Mouse (Mus musculus): Measurements from ENCODE around the gene Dnaic1.

Gene Dnaic1

DNA sequence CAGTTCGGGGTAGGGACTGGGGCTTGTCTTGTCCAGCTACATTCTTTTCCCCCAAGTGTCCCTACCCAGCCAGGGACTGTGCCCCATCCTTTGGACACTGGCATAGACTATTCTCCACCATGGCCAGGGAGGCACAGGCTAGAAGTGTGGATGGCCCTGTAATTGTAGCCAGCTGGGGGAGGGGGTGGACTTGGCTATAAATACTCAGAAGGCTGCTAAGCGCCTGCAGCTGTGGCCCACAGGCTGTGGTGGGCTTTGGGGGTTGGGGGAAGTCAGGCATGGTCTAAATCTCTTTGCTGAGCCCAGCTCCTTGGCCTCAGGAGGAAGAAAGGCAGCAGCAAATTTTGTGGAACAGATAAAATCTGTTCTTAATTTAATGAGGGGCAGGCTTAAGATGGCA is 66.3 kb downstream of the Dnaic1 start:
- no peak for DNase-seq (ENCODE audit: low spot score)

DNA sequence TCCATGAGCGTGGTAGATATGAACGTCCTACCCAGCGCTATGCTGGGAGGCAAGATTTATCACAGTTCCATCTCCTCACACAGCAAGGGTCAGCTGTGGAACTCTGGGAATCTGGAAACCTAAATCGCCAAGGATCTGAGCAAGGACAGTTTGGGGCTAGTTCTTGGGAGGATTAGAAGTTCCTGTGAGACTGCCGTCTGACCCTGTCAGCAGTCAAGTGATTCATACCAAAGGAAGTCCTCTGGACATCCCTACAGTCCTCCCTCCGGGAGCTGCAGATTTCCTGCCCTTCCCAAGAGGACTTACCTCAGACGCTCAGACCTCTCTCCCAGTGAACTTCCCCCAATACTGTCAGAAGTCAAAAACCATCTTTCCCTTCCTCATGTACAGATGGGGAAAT is 66.8 kb downstream of the Dnaic1 start:
- no peak for DNase-seq (ENCODE audit: low spot score)

DNA sequence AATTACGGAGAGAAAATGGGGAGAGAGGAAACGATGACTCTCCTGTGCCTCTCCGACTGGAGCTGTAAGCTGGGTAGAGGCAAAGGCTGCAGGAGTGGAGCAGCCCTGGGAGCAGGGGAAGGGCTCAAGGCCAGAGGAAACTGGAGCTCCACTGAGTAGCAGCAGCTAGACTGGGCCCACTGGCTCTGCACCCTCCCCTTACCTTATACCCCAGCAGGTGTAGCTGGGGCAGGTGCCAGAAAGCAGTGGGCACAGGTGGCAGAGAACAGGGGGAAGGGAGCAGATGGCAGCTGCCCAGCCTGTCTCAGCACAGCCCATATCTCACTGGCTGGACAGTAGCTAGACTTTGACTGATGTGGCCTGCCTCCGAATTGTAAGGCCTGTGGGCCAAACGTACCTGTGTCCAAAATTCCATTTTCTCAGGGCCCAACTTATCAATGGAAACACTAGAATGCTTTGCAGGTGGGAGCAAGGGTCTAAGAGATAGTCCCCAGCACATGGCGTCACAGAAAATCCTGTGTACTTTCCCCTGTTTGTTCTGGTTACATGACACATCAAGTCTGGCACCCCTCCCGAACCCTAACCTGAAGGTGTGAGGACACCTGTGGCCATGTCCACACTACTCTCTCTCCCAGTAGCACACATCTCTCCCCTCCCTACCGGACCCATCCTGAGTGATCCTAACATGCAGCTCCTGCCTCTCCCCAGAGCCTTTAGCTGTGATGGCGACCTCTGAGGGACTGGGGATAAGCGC is 67.5 kb downstream of the Dnaic1 start:
- DNase-seq (ENCODE audit: low spot score), result no peak

DNA sequence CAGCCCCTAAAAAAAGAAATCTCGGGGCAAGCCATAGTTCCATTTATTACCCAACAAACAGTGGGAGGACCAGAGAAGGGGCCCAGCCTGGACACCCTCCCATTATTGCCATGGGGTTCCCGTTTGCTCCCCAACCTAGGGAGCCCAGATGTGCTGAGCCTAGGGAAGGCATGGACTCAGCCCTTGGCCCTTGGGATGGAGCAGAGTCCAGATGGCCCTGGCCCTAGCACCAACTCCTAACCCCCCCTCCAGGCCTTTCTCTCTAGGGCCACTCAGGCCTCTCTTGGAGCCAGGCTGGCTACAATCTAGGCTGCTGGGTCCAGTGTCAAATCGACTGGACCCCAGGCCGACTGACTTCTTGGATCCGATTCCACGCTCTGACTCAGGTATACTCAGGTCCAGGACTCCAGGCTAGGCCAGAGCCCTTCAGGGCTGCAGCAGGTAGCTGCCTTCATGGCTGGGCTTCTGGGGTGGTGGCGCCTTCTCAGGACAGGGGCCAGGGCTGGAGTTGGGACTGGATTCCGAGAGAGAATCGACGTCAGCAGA is 68.7 kb downstream of the Dnaic1 start:
- no peak for DNase-seq (ENCODE audit: low spot score)

DNA sequence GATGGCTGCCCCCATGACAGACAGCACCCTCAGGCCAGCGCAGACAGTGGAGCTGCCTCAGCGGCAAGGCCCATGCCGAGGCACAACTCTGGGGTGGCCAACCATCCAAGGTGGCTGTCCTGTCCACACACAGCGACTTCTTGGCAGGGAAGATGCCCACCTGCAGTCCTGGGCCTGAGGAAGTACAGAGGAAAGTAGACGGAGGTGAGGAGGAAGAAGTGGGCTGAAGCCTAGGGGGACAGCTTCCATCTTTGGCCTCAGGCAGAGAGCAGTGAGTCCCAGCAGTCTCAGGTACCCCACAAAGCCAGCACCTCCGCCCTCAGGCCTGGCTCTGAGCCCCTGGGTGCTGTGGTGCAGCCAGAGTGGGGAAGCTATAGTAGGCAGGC is 69.2 kb downstream of the Dnaic1 start:
- no peak for DNase-seq (ENCODE audit: low spot score)

DNA sequence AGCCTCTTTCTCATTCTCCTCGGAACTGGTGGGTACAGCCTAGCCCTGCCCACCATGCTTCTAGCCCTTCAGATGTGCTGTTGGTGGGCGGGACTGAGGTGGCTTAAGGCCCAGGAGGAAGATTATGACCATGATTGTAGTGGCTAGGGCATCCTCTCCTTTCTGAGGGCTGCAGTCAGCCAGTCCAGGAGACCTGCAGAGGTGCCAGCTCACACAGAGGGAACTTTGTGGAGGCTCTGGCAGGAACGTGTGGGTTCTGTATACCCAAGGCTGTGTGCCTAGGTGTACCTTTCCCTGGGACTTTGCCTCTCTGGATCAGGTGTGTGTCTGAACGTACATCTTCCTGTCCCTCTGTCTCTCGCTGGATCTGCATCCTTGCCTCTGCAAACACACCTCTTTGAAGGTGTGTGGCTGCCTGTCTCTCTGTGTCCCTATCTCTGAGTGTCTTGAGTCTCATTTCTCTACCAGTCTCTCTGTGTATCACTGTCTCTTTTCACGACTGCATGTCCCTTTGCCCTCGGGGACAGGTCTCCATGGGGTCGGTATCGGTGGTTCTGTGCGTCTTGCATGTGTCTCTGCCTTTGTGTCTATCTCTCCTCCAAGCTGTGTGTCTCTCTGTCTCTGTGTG is 69.8 kb downstream of the Dnaic1 start:
- no peak for DNase-seq (ENCODE audit: low spot score)

DNA sequence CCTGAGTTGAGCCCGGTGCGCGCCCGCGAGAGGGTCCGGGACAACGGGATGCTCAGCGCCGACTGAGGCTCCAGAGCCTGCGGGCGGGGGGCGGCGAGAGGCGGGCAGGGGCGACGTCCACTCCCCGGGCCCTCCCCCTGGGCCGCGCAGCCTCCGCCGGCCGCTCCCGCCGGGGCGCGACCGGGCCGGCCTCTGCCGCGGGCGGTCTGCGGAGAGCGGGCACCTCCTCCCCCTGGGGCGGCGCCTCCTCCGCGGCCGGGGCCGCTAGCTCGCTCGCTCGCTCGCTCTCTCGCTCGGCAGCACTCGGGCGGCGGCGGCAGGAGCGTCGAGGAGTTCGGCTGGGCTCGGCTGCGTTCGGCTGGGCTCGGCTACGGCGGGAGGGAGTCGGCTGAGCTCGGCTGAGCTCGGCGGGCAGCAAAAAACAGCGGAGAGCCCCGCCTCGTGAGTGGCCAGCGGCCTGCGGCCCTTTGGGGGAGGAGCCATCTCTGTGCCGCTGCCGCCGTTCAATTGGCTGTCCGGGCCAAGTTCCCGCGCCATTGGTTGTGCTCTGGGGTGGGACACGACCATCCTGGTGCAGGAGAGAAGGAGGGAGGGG is 70.4 kb downstream of the Dnaic1 start, which contains the start of gene Enho:
TSS of gene Enho (minus strand) at position 412 of the 595 bp plus-strand sequence.
- DNase-seq (ENCODE audit: low spot score), result peak; percentile 88

DNA sequence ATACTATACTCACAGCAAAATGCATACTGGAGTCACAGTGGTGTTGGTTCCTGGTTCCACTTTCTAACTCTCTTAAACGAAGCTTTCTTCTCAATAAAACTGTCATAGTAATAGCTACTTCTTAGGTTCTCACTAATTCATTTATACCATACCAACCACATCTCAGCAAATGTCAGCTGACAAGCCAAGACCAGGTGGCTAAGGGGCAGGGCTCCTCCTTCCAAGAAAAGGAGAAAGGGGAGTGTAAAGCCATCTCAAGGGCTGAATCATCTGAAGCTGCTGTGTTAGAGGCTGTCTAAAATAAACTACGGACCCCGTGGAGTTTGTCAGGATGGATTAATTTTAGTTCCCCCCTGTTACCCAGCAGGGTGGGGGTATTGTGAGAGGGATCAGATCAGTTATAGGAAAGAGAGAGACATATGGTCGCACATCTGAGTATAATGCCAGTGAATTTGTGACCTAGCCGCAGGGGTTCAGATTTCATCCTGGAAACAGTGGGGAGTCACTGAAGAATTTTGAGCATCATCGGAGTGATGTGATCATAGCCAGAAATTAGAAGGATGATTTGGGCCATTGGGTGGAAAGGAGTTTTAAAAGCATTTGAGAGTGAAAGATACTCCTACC is 71.7 kb downstream of the Dnaic1 start:
- no peak for DNase-seq (ENCODE audit: low spot score)

DNA sequence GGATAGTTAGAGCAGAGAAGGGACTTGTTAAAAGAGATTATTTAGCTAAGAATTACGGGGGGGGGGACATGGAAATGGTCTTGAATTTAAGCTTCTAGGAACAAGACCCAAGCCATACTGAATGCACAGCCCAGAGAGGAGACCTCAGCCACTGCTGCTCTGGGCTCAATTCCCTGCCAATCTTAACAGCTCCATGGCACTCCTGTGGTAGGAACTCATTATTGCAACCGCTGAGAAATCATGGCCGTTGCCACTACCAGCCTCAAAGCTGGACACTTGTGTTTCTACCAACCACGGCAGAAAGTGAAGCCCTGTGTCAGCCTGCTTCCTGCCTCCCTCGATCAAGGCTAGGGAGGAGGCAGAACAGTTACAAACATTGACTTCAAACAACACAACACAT is 75.9 kb downstream of the Dnaic1 start:
- no peak for DNase-seq (ENCODE audit: low spot score)

DNA sequence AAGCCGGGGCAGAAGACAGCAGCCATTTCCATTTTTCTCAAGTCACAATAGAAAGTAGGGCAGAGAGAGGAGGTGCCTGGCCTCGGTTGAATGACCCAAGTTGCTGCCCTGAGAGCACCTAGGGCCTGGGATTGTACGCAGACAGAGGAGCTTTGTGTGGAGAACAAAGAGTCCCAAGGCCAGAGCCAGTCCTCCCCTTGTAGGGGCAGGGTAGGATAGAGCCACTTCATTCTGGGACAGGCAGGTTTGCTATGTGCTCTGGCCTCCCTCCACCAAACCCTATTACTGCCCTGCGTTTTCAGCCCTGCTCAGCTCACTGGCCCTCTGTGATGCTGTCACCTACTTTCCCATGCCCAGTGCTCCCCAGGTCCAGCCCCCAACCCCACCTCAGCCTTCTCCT is 78.6 kb downstream of the Dnaic1 start:
- no peak for DNase-seq (ENCODE audit: low spot score)

DNA sequence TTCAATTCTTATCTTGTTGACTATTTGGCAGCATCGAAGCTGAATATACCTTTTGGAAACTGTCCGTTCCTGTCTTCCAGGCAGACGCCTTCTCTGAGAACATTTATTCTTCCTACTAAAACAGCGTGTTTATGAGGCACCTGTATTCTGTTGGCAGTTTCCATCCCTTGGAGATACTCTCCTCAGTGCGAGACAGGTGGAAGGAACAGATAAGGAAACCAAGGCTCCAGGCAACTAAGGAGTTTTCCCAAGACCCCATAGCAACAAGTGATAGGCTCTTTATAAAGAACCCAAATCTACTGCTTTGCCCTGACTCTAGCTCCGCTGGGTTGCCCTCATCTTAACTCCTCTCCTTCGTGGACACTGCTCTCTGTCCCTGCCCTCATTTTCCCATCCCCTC is 79.1 kb downstream of the Dnaic1 start:
- no peak for DNase-seq (ENCODE audit: low spot score)

DNA sequence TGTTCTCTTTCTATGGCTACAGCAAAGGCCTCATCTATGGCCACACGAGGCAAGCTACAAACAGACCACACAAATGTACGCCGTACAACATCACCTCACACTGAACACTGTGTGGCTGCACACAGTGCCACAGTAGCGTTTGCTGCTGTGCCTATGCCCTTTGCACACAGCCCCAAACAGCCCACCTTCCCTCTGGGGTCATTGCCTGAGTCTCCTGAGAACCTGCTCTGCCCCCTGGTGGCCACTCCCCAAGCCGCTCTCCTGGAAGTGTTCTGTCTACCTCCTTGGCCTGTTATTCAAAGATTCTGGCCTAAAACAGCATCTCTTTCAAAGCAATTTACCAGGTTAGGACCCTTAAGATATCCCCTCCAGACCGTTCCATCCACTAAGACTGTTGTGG is 83.7 kb downstream of the Dnaic1 start:
- DNase-seq (ENCODE audit: low spot score), result no peak

DNA sequence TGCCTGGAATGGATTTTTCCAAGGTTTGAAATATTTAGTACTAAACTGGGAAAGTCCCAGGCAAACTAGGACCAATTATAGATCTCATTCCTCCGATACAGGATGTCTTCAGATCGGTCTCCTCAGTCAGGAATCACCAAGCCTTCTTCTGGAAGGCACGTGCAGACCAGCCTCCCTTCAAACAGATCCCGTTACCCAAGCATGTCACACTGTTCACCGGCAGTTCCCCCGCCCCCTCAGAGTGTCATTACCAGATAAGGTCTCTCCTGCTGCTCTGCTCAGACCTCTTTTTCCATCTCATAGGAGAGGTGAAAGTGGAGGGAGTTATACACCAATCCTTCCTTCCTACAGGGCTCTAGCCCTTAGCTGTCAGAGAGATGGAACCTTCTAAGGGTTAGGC is 84.2 kb downstream of the Dnaic1 start:
- no peak for DNase-seq (ENCODE audit: low spot score)

DNA sequence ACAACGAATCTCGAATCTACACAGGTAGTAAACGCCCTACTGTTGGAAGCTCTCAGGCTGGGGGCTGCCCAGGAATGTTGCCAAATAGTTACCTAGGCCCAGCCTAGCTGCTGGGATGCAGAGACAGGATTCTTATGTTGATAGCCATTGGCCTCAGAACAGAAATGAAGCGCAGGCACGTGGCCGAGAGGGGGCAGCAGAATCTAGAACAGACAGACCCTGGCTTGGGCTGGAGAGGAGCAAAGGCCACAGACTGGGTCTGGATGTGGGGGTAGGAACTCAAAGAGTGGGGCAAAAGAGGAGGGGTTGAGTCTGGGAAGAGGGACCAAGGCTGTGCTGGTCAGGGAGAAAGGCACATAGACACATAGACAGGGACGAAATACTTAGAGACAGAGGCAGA is 84.6 kb downstream of the Dnaic1 start:
- no peak for DNase-seq (ENCODE audit: low spot score)

DNA sequence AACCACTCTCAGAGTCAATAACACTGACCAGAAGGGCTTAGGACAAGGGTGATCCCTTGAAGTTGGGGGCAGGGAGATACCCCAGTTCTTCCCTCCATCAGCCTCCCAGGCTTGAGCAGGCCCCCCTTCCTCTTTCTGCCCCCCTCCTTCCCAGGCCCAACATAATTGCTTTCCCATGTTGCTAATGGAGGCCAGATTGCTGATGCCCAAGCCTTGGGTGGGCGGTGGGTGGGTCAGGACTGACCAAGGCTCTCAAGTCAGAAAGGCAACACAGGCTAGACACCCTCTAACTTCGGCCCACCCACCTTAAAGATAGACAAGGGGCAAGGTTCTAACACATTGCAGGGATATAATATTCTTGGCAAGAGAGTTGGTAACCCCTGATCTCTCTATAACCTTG is 86.0 kb downstream of the Dnaic1 start:
- no peak for DNase-seq (ENCODE audit: low spot score)

DNA sequence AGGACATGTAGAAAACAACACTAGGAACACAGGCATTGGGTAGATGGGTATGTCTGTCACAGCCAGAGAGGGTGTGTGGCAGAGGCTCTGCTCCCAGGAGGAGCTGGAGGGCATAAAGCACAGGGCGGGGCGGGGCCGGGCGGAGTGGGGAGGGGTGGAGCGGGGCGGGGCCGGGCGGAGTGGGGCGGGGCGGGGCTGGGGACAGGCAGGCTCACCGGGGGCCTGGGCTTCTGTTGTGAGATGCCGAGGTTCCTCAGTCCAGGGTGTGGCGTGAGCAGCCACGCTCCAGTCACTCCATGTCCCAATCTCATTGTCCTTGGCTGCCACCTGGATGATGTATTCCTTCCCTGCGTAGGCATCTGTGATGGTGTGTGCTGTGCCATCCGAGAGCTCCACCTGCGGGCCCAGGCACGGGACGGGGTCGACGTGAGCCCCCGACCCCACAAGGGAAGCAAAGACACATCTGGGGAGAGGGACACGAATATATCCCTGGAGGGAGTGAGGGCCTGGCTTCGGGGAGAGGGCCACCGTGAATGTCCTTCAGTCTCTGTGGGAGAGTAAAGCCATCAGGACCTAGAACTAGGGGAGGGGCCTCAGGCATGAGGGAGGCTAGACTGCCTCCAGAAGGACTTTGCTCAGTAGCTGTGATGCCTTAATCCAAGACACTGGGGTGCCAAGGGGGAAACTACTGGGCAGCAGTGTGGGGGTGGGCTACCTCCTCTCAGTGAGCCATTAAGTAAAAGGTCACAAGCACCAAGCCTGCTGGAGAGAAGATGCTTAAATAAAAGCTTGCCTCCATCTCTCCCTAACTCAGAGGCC is 89.2 kb downstream of the Dnaic1 start:
- no peak for DNase-seq (ENCODE audit: low spot score)

DNA sequence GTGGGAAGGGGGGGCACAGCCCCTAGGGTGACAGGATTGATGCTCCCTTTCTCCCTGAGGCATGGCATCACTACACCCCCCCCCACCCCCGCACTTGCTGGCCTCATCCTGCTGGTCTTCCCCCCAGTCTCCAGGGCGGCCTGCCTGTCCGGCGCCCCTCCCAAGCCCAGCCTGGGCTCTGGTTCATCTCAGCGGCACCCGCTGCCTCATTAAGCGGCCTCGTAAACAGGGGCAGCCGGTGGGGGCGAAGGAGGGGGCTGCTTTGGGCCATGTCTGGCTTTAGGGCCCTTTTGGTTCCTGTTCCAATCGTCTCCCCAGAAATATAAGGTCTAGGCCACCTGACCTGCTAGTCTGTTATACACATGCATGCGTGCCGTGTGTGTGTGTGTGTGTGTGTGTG is 90.0 kb downstream of the Dnaic1 start:
- DNase-seq (ENCODE audit: low spot score), result no peak

DNA sequence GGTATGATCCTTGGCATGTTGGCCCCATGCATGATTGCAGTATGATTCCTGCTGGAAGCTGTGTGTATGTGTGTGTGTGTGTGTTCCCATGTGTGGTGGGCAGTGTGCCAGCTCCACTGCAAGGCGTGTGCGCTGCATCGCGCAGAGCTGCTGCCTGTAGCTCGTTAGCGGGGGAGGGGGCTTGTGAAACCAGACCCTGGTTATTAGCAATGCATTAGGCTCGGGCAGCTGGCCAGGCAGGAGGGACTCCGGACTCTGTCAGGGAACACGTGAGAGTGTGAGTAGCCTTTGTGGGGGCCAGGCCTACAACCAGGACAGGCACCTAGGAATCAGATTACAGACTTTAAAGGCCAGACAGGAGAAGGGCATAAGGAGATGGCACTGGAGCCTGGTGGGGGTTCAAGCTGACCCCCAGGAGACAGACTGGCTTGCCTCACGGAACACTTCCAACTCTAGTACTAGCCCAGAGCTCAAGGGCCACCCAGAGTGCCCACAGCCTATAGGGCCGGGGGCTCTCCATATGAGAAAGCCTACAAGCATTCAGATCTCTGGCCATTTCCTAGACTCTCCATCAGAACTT is 91.4 kb downstream of the Dnaic1 start:
- no peak for DNase-seq (ENCODE audit: low spot score)

DNA sequence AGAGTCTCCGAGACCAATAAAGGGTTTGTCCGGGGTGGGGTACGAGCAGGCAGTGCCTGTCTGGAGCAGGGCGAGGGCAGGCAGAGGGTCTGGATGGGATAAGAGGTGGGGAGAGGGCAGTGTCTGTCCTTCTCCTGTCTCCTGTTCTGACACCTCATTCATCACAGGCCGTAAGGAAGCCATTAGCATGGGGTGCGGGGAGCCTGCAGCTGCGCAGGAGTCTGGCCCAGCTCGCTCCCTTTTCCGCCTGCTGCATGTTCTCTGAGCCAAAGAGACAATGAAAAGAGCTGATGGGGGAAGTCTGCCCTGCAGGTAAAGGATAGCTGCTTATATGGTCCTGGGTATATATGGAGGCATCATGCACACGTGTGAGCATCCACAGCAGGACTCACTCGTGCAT is 93.1 kb downstream of the Dnaic1 start:
- DNase-seq (ENCODE audit: low spot score), result no peak

DNA sequence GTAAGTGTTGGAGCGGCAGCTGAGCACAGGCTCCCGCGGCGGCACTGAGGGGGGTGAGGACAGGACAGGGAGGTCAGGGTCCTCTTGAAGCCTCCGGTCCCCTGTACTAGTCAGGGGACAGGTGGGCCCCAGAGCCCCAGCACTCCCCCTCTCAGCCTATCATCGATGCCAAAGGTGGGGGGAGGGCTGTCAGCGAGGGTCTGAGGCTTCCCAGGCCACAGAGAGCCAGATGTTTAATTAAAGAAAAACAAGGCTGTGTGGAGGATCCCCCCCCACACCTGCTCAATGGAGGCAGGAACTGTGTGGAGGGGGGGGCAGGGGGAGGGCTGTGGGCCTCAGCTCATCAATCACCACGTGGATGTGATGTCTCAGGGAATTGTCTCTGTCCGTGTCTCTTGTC is 94.0 kb downstream of the Dnaic1 start:
- no peak for DNase-seq (ENCODE audit: low spot score)

DNA sequence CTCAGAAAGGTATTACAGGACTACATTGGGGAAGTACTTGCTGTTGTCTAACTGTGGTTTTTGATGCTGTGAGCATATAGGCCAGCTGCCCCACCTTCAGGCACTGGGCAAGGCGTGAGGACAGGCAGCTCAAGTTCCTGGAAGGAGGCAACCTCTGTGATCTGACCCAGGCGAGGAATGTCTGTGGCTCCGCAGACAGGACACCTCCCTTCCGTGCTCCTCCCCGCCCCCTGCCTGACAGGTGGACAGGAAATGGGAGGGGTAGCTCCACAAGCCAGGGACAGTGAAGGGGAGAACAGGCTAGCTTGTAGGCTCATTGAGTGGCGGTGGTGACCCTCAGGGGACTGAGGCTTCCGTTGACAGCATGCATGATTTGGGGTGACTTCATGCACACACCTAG is 95.0 kb downstream of the Dnaic1 start:
- DNase-seq (ENCODE audit: low spot score), result no peak
